Mouse (Mus musculus): Measurements from ENCODE around the gene Gm11214. TPM values are rescaled to one million over a fixed set of nuclear protein-coding genes. Genes with fewer than 3 reads are reported as not detected.

Gene Gm11214
- total and polyA plus RNA-seq, 2 experiments from 2014 or later: not detected

GRCm38 (mm10) chr4:63659775-63660174, 3.4 kb downstream of the Gm11214 start:
- ATAC-seq (ENCODE audit: insufficient read depth, low read depth) (no peak), DNase-seq (ENCODE audit: low spot score) (no peak)
- no peak overlapping the region for H3K27ac ChIP-seq (ENCODE audit: low read depth)
- no peak overlapping the region for H3K9ac ChIP-seq (replicated peaks; ENCODE audit: low read depth, low read length)
- H3K4me1 ChIP-seq (ENCODE audit: control insufficient read depth, insufficient read depth): no peaks in the 10 kb centered on the region
- no peaks in the 10 kb centered on the region for H3K9me3 ChIP-seq (replicated peaks; ENCODE audit: control insufficient read depth, low read length)
- 77% methylated on average over 1 of the region's 1 CpGs for WGBS
- no peak overlapping the region for H3K4me2 ChIP-seq (ENCODE audit: low read depth, low read length)
- no peaks in the 10 kb centered on the region for H3K27me3 ChIP-seq (ENCODE audit: control insufficient read depth, insufficient read depth, low read length)
- TF ChIP-seq CTCF (IDR thresholded peaks at IDR 0.05; ENCODE audit: low read depth) (no peak), EP300 (IDR thresholded peaks at IDR 0.05; ENCODE audit: low read depth) (no peak)
- no peak overlapping the region for H3K4me3 ChIP-seq (ENCODE audit: low read depth, low read length)
- H3K36me3 ChIP-seq (replicated peaks; ENCODE audit: control insufficient read depth, insufficient read depth, low read length): no peaks in the 10 kb centered on the region

GRCm38 (mm10) chr4:63659086-63659485, 4.1 kb downstream of the Gm11214 start:
- H3K4me3 ChIP-seq (ENCODE audit: low read depth, low read length): no peak overlapping the region
- ATAC-seq (ENCODE audit: insufficient read depth, low read depth) (no peak), DNase-seq (ENCODE audit: low spot score) (no peak)
- no peaks in the 10 kb centered on the region for H3K27me3 ChIP-seq (ENCODE audit: control insufficient read depth, insufficient read depth, low read length)
- H3K4me1 ChIP-seq (ENCODE audit: control insufficient read depth, insufficient read depth): no peaks in the 10 kb centered on the region
- WGBS: 36% methylated on average over 4 of the region's 4 CpGs
- no peak overlapping the region for H3K9ac ChIP-seq (replicated peaks; ENCODE audit: low read depth, low read length)
- H3K36me3 ChIP-seq (replicated peaks; ENCODE audit: control insufficient read depth, insufficient read depth, low read length): no peaks in the 10 kb centered on the region
- no peak overlapping the region for H3K27ac ChIP-seq (ENCODE audit: low read depth)
- TF ChIP-seq CTCF (IDR thresholded peaks at IDR 0.05; ENCODE audit: low read depth) (no peak), EP300 (IDR thresholded peaks at IDR 0.05; ENCODE audit: low read depth) (no peak)
- H3K9me3 ChIP-seq (replicated peaks; ENCODE audit: control insufficient read depth, low read length): no peaks in the 10 kb centered on the region
- no peak overlapping the region for H3K4me2 ChIP-seq (ENCODE audit: low read depth, low read length)

DNA sequence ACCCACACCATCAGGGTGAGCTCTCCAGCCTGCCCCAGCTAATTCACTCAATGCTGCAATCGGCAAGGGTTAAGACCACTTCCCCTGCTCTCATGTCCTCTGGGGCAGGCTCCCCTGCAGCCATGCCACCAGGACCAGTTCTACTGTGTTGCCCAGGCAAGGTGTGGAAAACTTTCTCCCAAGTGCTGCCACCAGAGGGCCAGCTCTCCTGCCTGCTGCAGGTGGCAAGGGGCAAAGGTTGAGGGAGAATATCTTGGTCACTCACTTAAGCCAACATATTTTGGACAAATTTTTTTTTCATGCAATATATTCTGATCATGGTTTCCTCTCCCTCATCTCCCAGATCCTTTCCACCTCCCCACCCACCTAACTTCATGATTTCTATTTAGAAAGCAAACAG, 8.8 kb downstream of the Gm11214 start:
- H3K4me1 ChIP-seq (ENCODE audit: control insufficient read depth, insufficient read depth): no peaks in the 10 kb centered on the region
- 81% methylated on average over 1 of the region's 1 CpGs for WGBS

DNA sequence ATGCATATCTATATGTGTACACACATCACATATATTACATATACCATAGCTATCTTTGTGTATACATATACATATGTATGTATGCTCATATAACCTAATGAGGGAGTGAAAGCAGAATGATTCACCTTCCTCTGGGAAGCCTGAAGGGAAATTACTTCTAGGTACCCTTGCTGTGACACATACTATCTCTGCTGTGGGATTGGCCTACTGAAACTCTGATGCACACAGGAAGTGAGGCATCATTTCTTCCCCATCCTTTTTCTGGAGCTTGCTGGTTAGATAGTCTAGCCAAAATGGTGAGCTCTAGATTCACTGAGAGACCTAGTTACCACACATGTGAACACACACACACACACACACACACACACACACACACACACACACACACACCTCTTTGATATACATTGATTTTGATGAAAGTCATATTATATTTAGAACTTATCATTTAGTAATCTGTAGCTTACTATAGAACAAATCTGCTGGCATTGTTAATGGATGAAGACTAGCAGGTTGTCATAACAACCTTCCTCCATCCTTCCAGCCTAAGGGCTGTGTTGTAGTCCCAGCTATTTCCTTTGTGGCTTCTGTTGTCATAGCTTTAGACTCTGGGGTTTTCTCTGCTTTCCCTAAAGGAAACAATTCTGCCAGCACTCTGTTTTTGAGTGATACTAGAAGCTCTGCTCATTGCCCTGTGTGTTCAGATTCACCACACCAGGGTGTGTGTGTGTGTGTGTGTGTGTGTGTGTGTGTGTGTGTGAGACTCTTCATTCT, 19.0 kb downstream of the Gm11214 start:
- Histone ChIP-seq H3K9ac (replicated peaks; ENCODE audit: low read depth, low read length) (no peak overlapping the region), H3K9me3 (replicated peaks; ENCODE audit: control insufficient read depth, low read length) (no peaks in the 10 kb centered on the region), H3K27me3 (ENCODE audit: control insufficient read depth, insufficient read depth, low read length) (no peaks in the 10 kb centered on the region), H3K4me1 (ENCODE audit: control insufficient read depth, insufficient read depth) (no peaks in the 10 kb centered on the region), H3K4me3 (ENCODE audit: low read depth, low read length) (no peak overlapping the region), H3K27ac (ENCODE audit: low read depth) (no peak overlapping the region), H3K36me3 (replicated peaks; ENCODE audit: control insufficient read depth, insufficient read depth, low read length) (no peaks in the 10 kb centered on the region), H3K4me2 (ENCODE audit: low read depth, low read length) (no peak overlapping the region)
- DNase-seq (ENCODE audit: low spot score): no peak
- TF ChIP-seq CTCF (IDR thresholded peaks at IDR 0.05; ENCODE audit: low read depth) (no peak), EP300 (IDR thresholded peaks at IDR 0.05; ENCODE audit: low read depth) (no peak)
- no peak for ATAC-seq (ENCODE audit: insufficient read depth, low read depth)

More for the DNA sequence above, 8.8 kb downstream of the Gm11214 start:
- no peaks in the 10 kb centered on the region for H3K27me3 ChIP-seq (ENCODE audit: control insufficient read depth, insufficient read depth, low read length)
- H3K4me2 ChIP-seq (ENCODE audit: low read depth, low read length): no peak overlapping the region
- H3K9ac ChIP-seq (replicated peaks; ENCODE audit: low read depth, low read length): no peak overlapping the region
- no peak for DNase-seq (ENCODE audit: low spot score)
- no peak overlapping the region for H3K27ac ChIP-seq (ENCODE audit: low read depth)
- no peak overlapping the region for H3K4me3 ChIP-seq (ENCODE audit: low read depth, low read length)
- no peak for ATAC-seq (ENCODE audit: insufficient read depth, low read depth)
- H3K9me3 ChIP-seq (replicated peaks; ENCODE audit: control insufficient read depth, low read length): no peaks in the 10 kb centered on the region
- TF ChIP-seq EP300 (IDR thresholded peaks at IDR 0.05; ENCODE audit: low read depth) (no peak), CTCF (IDR thresholded peaks at IDR 0.05; ENCODE audit: low read depth) (peak; percentile 38)
- H3K36me3 ChIP-seq (replicated peaks; ENCODE audit: control insufficient read depth, insufficient read depth, low read length): no peaks in the 10 kb centered on the region

DNA sequence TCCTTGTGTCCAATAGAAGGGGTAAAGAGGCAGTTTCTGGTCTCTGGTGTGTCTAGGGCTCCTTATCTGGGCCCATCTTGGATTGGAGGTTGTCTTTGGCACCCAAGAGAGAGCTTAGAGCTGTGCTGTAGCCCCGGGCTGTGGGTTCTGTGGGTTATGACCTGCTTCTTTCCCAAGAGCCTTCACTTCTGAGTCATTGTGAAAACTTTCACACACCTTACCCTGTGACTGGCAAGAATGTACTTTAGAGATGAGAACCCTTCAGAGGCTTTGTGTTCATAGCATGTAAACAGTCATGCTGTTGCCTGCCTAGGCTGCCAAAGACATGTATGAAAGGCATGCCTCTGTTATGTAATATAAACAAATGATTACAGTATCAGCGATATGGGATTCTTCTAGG, 23.3 kb downstream of the Gm11214 start:
- no peaks in the 10 kb centered on the region for H3K36me3 ChIP-seq (replicated peaks; ENCODE audit: control insufficient read depth, insufficient read depth, low read length)
- no peaks in the 10 kb centered on the region for H3K9me3 ChIP-seq (replicated peaks; ENCODE audit: control insufficient read depth, low read length)
- no peak for TF ChIP-seq EP300 (IDR thresholded peaks at IDR 0.05; ENCODE audit: low read depth)
- TF ChIP-seq CTCF (IDR thresholded peaks at IDR 0.05; ENCODE audit: low read depth): no peak
- H3K9ac ChIP-seq (replicated peaks; ENCODE audit: low read depth, low read length): no peak overlapping the region
- ATAC-seq (ENCODE audit: insufficient read depth, low read depth): no peak
- H3K4me3 ChIP-seq (ENCODE audit: low read depth, low read length): no peak overlapping the region
- 68% methylated on average over 2 of the region's 2 CpGs for WGBS
- no peaks in the 10 kb centered on the region for H3K27me3 ChIP-seq (ENCODE audit: control insufficient read depth, insufficient read depth, low read length)
- H3K4me1 ChIP-seq (ENCODE audit: control insufficient read depth, insufficient read depth): no peaks in the 10 kb centered on the region
- DNase-seq (ENCODE audit: low spot score): no peak
- H3K4me2 ChIP-seq (ENCODE audit: low read depth, low read length): no peak overlapping the region
- H3K27ac ChIP-seq (ENCODE audit: low read depth): no peak overlapping the region

DNA sequence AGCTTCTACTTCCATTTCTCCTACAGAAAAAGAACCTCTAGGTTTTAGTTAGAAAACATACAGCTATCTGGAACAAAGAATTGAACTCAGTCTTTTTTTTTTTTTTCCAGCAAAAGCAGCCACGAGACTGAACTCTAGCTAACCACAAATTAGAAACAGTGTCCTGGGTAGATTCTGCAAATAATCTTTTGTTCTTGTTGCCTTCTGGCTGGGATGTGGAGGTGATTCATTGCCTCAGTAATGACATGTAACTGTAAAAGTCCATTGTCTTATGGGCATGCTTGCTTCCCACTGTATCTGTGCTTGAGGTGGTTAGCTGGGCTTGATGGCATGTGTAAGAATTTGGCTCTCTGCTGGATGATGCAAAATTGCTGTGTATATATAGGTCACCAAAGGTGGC, 24.6 kb downstream of the Gm11214 start:
- no peak overlapping the region for H3K9ac ChIP-seq (replicated peaks; ENCODE audit: low read depth, low read length)
- DNase-seq (ENCODE audit: low spot score) (no peak), ATAC-seq (ENCODE audit: insufficient read depth, low read depth) (no peak)
- no peak overlapping the region for H3K27ac ChIP-seq (ENCODE audit: low read depth)
- H3K27me3 ChIP-seq (ENCODE audit: control insufficient read depth, insufficient read depth, low read length): no peaks in the 10 kb centered on the region
- no peaks in the 10 kb centered on the region for H3K9me3 ChIP-seq (replicated peaks; ENCODE audit: control insufficient read depth, low read length)
- H3K4me2 ChIP-seq (ENCODE audit: low read depth, low read length): no peak overlapping the region
- no peak for TF ChIP-seq EP300 (IDR thresholded peaks at IDR 0.05; ENCODE audit: low read depth)
- WGBS: 48% methylated on average over 1 of the region's 1 CpGs
- no peak overlapping the region for H3K4me3 ChIP-seq (ENCODE audit: low read depth, low read length)
- no peaks in the 10 kb centered on the region for H3K36me3 ChIP-seq (replicated peaks; ENCODE audit: control insufficient read depth, insufficient read depth, low read length)
- H3K4me1 ChIP-seq (ENCODE audit: control insufficient read depth, insufficient read depth): no peaks in the 10 kb centered on the region
